ENCODE assay signal across 8 mouse cellular contexts in the genomic region with DNA sequence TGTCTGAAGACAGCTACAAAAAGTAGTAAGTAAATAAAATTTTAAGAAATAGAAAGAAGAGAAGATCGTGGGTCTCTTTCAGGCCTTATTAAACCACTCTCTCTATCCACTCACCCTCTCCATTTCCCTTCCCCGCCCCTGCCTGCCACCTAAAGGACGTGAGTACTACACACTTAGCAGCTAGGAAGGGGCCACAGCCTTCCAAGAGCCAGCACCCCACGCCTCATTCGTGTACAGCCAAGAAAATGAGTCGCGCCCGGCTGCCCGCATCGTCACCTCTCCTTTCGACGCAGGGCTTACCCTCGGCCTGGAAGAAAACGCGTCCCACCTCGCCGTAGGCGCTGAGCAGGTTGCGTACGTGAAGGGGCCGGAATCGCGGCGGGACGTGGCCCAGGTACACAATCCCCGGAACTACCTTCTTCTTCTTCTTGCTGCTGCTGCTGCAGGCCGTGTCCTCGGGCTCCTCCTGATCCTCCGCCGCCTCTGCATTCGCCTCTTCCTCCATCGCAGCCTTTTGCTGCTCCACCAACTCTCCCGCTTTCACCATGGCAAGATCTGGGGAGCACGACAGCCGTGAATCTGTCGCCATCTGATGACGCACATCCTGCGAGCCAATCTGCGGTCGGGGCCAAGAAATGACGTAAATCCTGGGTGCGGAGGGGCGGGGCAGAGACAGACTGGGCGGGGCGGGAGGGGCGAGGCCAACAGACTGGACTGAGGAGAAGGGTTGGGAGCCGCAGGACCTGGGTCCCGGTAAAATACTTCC. TPM values are rescaled to one million over a fixed set of nuclear protein-coding genes. Genes with fewer than 3 reads are reported as not detected.
DNase-seq lines count a peak whose midpoint lies in the region; ATAC-seq and TF ChIP-seq lines count a peak whose summit lies in the region.

Abt1 (minus strand) TSS at position 581 of the 766 bp plus-strand sequence.

- peak; percentile 96 for DNase-seq in 416B (ENCODE audit: low read depth)
- DNase-seq in adrenal gland, postnatal 4 days (ENCODE audit: low spot score in 2 of 2), result peak; percentile 89 to 91
- DNase-seq in heart, adult 8-10 months (ENCODE audit: low spot score), result peak; percentile 94
- peak; percentile 84 to 91 for DNase-seq in kidney, adult 8-10 months
- DNase-seq in midbrain, postnatal 0 days (ENCODE audit: low spot score), result peak; percentile 96
- DNase-seq in spleen, postnatal 10 days (ENCODE audit: low spot score in 2 of 2), result peak; percentile 85 to 96

- peak within 1 kb of the TSS; percentile 92 for H3K9ac ChIP-seq in embryonic facial prominence, embryonic 13.5 days
- peak within 1 kb of the TSS; percentile 87 for H3K9ac ChIP-seq in limb, embryonic 15.5 days
- H3K9ac ChIP-seq in midbrain, postnatal 0 days (replicated peaks; ENCODE audit: low read length, poor library complexity, severe bottlenecking), result peak within 1 kb of the TSS; percentile 86

- H3K4me2 ChIP-seq in embryonic facial prominence, embryonic 13.5 days, result peak within 1 kb of the TSS; percentile 84
- H3K4me2 ChIP-seq in limb, embryonic 15.5 days, result peak within 1 kb of the TSS; percentile 79
- H3K4me2 ChIP-seq in midbrain, postnatal 0 days (ENCODE audit: low read depth, low read length, poor library complexity, severe bottlenecking), result peak within 1 kb of the TSS; percentile 97

- no peaks in the 10 kb centered on the region for H3K27me3 ChIP-seq in embryonic facial prominence, embryonic 13.5 days
- no peaks in the 10 kb centered on the region for H3K27me3 ChIP-seq in limb, embryonic 15.5 days
- no peaks in the 10 kb centered on the region for H3K27me3 ChIP-seq in midbrain, postnatal 0 days (ENCODE audit: insufficient read depth, low read length)

- peak within 1 kb of the TSS; percentile 74 for H3K27ac ChIP-seq in embryonic facial prominence, embryonic 13.5 days
- peak within 1 kb of the TSS; percentile 81 for H3K27ac ChIP-seq in limb, embryonic 15.5 days
- H3K27ac ChIP-seq in midbrain, postnatal 0 days (ENCODE audit: low read depth, low read length), result peak within 1 kb of the TSS; percentile 43; the same call in 1 of the 2 replicates

- ATAC-seq in embryonic facial prominence, embryonic 13.5 days (ENCODE audit: insufficient number of reproducible peaks, insufficient read depth, low FRiP score, low TSS enrichment, low read depth), result peak; percentile 82
- peak; percentile 84 for ATAC-seq in limb, embryonic 15.5 days (ENCODE audit: insufficient number of reproducible peaks, low FRiP score, low TSS enrichment, low read depth)
- peak; percentile 86 for ATAC-seq in midbrain, postnatal 0 days (ENCODE audit: low FRiP score)

- peaks cover 36% of the 10 kb centered on the region for H3K36me3 ChIP-seq in embryonic facial prominence, embryonic 13.5 days
- peaks cover 39% of the 10 kb centered on the region for H3K36me3 ChIP-seq in limb, embryonic 15.5 days
- H3K36me3 ChIP-seq in midbrain, postnatal 0 days (ENCODE audit: insufficient read depth, low read length), result peaks cover 7% of the 10 kb centered on the region; the same call in 1 of the 2 replicates

- TF ChIP-seq CTCF in midbrain, postnatal 0 days (IDR thresholded peaks at IDR 0.05), result no peak; the same call in 1 of the 2 replicates

- peaks cover 15% of the 10 kb centered on the region for H3K4me1 ChIP-seq in embryonic facial prominence, embryonic 13.5 days
- peaks cover 17% of the 10 kb centered on the region for H3K4me1 ChIP-seq in limb, embryonic 15.5 days
- 0 out of 2 replicates have a peak, but pooled peaks cover 3% of the 10 kb centered on the region for H3K4me1 ChIP-seq in midbrain, postnatal 0 days (ENCODE audit: insufficient read depth, low read length)

- peak within 1 kb of the TSS; percentile 92 for H3K4me3 ChIP-seq in embryonic facial prominence, embryonic 13.5 days
- H3K4me3 ChIP-seq in limb, embryonic 15.5 days, result peak within 1 kb of the TSS; percentile 97
- peak within 1 kb of the TSS; percentile 92 for H3K4me3 ChIP-seq in midbrain, postnatal 0 days (ENCODE audit: low read depth, low read length)

- no peaks in the 10 kb centered on the region for H3K9me3 ChIP-seq in embryonic facial prominence, embryonic 13.5 days
- H3K9me3 ChIP-seq in limb, embryonic 15.5 days, result no peaks in the 10 kb centered on the region
- no peaks in the 10 kb centered on the region for H3K9me3 ChIP-seq in midbrain, postnatal 0 days (ENCODE audit: low read length)

- under 1% methylated on average over 48 of the region's 48 CpGs for WGBS in embryonic facial prominence, embryonic 13.5 days
- WGBS in limb, embryonic 15.5 days, result 1% methylated on average over 48 of the region's 48 CpGs
- under 1% methylated on average over 48 of the region's 48 CpGs for WGBS in midbrain, postnatal 0 days

RNA-seq across cellular contexts. Expression of gene Abt1, which starts in this region (rescaled TPM):
- 1 to 10 TPM; 7.9 to 8.9 TPM for total RNA-seq in adrenal gland, postnatal 4 days (2021)
- 13.1 and 14.6 TPM in 2 replicates for polyA plus RNA-seq in embryonic facial prominence, embryonic 13.5 days (2015; fragmentation: Nextera tagmentation; extraction: Ambion mirVana)
- total RNA-seq in heart, adult 8-10 months (2022), result 1 to 10 TPM; 4.1 to 4.8 (median 4.7) TPM
- 11.9 and 13.9 TPM in 2 replicates for polyA plus RNA-seq in limb, embryonic 15.5 days (2015; fragmentation: Nextera tagmentation; extraction: Ambion mirVana)
- total RNA-seq in midbrain, postnatal 0 days (2014; rRNA removed), result 4.9 and 7.3 TPM in 2 replicates
- polyA plus RNA-seq in midbrain, postnatal 0 days (2015; fragmentation: Nextera tagmentation; extraction: Ambion mirVana), result 5.2 and 6.0 TPM in 2 replicates

Comparison
In these comparisons a context has a peak if more than half of its experiments do, and no peak if none do; other contexts are left out.
1. Peak in every context shown above with its lines: DNase-seq, ATAC-seq, H3K4me3 ChIP-seq and H3K27ac ChIP-seq.